Mouse (Mus musculus): ENCODE measurements around the gene Sass6. TPM values are rescaled to one million over a fixed set of nuclear protein-coding genes. Genes with fewer than 3 reads are reported as not detected.
"Not testable (repeated sequence)": the region's sequence is repeated elsewhere in the genome, so short reads cannot be mapped to it uniquely, and the experiment has no call there.

Sass6 gene
- total RNA-seq, 2 experiments from 2014 or later = 2.9 to 3.1 TPM

DNA sequence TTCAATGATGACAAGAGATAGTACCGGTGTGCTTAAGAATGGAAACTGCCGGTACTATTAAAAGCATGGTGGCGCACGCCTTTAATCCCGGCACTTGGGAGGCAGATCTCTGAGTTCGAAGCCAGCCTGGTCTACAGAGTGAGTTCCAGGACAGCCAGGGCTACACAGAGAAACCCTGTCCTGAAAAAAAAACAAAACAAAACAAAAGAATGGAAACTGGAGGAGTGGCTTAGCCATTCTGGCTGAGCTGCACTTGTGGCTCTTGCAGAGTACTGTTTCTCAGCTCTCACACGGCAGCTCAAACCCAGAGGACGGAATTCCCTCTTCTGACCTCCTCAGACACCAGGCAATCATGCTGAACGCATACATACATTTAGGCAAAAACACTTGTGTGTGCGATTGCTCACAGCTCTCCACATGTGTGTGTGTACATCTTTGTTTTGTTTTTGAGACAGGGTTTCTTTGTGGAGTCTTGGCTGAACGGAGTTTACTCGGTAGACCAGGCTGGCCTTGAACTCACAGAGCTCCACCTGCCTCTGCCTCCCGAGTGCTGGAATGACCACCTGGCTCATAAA is 65.2 kb downstream of the Sass6 start:
- DNase-seq = no peak
- intact Hi-C loops (cut with DNase I) = loop anchor here (5.0 to 10.0 kb wide), 2 partner anchors 52 to 155 kb away; partner anchors contain the start of genes Rtca and Slc35a3

DNA sequence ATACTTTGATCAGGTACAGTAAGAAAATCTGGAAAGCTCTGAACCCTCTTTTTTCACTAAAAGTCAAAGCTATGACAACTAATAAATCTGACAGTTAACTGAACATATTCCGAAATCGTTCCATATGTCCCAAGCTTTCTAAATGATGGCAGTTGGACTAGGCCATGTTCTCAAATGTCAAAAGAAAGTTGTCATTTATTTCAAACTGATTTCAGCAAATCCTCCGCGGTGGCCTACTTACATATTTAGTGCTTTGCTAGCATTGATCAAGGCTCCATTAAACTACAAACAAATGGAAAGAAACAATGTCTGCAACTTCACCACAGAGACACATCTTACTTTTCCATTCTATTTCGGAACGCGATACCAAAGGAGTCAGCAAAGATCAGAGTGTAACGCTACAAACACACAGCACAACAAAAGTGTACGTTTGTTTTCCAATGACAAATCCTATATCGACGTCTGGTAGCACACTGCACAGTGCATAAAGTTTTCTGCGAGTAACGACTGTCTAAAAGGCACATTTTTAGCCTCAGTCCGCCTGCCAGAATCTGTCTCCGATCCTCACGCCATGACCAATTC is 66.6 kb downstream of the Sass6 start:
- intact Hi-C loops (cut with DNase I) = loop anchor here (5.0 to 10.0 kb wide), 2 partner anchors 51 to 157 kb away; partner anchors contain the start of genes Rtca and Slc35a3
- DNase-seq = no peak

DNA sequence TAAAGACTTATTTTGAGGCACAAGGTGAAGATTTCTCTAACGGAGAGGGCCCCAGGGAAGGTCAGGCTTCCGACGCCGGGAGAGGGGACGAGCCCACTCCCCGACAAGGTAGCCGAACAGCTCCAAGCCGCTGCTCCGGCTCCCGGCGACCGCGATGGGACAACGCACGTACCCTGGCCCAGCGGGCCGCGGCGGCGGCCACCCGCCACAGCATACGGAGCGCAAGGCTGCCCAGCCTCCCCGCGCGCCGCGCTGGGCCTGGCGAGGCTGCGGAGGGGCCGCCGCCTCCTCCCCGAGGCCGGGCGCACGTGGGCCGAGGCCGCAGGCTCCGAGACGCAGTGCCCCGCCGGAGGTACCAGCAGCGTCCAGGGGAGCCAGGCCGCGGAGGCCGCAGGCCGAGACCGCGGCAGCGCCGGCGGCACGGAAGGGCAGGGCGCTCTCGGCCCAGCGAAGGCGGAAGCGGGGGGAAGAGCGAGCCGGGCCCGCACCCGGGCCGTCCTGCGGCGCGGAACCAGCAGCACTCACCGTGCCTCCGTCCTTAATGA is 67.2 kb downstream of the Sass6 start:
- intact Hi-C loops (cut with DNase I) = loop anchor here (1.0 to 10.0 kb wide), 3 partner anchors 50 to 157 kb away; partner anchors contain the start of genes Rtca, Sass6 and Slc35a3
- no peak for DNase-seq

DNA sequence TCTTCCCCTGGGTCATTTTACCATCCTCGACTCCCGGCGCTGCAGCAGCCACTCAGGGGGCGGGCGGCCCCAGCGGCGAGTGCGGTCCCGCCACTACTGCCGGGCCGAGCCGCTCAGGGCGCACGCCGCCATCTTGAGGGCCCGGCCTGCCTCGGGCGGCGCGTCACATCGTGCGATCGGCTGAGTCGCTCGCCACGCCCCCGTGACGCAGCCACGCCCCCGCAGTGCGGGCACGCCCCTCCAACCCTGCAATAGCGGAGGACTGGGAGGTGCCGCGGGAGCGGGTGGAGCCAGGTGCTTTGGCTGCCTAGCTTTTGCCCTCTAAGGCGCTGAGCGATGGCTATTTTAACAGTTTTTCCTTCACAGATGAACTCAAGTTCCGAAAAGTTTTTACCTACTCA is 67.7 kb downstream of the Sass6 start, which contains the start of gene Mfsd14a:
Mfsd14a (minus strand) TSS at position 215 of the 401 bp plus-strand sequence.
- intact Hi-C loops (cut with DNase I) = loop anchor here (1.0 to 10.0 kb wide), 3 partner anchors 50 to 158 kb away; partner anchors contain the start of genes Rtca, Sass6 and Slc35a3
- DNase-seq = peak; percentile 100

DNA sequence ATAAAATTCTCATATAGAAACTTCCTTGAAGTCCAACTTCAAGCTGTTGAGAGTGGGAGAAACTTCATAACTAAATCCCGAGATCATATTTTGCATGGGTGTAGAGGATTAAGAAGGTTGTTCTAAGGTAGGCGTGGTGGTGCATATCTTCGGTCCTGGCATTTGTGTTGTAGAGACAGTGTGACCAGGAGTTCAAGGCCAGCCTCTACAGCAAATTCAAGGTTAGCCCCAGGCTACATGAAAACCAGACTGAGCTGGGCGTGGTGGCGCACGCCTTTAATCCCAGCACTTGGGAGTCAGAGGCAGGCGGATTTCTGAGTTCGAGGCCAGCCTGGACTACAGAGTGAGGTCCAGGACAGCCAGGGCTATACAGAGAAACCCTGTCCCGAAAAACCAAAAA is 69.5 kb downstream of the Sass6 start:
- intact Hi-C loops (cut with DNase I) = loop anchor here (5.0 to 10.0 kb wide), 2 partner anchors 48 to 159 kb away; partner anchors contain the start of genes Rtca and Slc35a3

More for the DNA sequence above, 69.5 kb downstream of the Sass6 start:
- not testable (repeated sequence) for DNase-seq

Other genes starting within 250 kb of the Sass6 start
- 1 to 10 TPM; 3.8 to 4.7 TPM for gene Cdc14a, start 170.9 kb upstream of the Sass6 start, total RNA-seq (2021)
- 10 to 100 TPM; 21.4 to 22.9 TPM for gene Rtca, start 86.8 kb upstream of the Sass6 start, total RNA-seq (2021)
- gene Dbt, start 81.9 kb upstream of the Sass6 start, total RNA-seq (2021) = 10 to 100 TPM; 26.9 to 33.8 TPM
- 10 to 100 TPM; 72.4 to 73.3 TPM for gene Lrrc39, start 32.0 kb upstream of the Sass6 start, total RNA-seq (2021)
- 1 to 10 TPM; 6.3 TPM for gene Trmt13, start 19.6 kb downstream of the Sass6 start, total RNA-seq (2021)
- gene Mfsd14a, start 67.7 kb downstream of the Sass6 start, total RNA-seq (2021) = 10 to 100 TPM; 26.2 to 26.3 TPM
- gene Gm43191, start 86.3 kb downstream of the Sass6 start, total RNA-seq (2021) = 1 to 10 TPM in 1 of 2 experiments, not detected in 1; 1.0 TPM
- gene Slc35a3, start 117.8 kb downstream of the Sass6 start, total RNA-seq (2021) = 10 to 100 TPM; 17.3 to 17.5 TPM
- 100 to 1,000 TPM; 183 to 189 TPM for gene Agl, start 213.2 kb downstream of the Sass6 start, total RNA-seq (2021)

Data from heart, postnatal 14 days (tissue).